Mouse (Mus musculus): ENCODE data around the gene Apobr. TPM values are rescaled to one million over a fixed set of nuclear protein-coding genes. Genes with fewer than 3 reads are reported as not detected.

The Apobr gene
- polyA plus RNA-seq, 1 experiment from 2014 or later = 0.61 TPM

- no peak for ATAC-seq (ENCODE audit: low read depth)
- no peak for DNase-seq
- H3K27ac ChIP-seq = no peak overlapping the region
- peak overlapping the region; percentile 37 for H3K4me2 ChIP-seq
- H3K36me3 ChIP-seq = no peaks in the 10 kb centered on the region
- H3K27me3 ChIP-seq = no peaks in the 10 kb centered on the region
- no peaks in the 10 kb centered on the region for H3K9me3 ChIP-seq (replicated peaks)
- peak overlapping the region; percentile 44; the same call in 1 of the 2 replicates for H3K9ac ChIP-seq
- WGBS (ENCODE audit: insufficient replicate concordance) = 77% methylated on average over 16 of the region's 16 CpGs
- H3K4me1 ChIP-seq (replicated peaks) = peaks cover 59% of the 10 kb centered on the region
- H3K4me3 ChIP-seq (replicated peaks) = no peak overlapping the region
These were observed 40.0 kb downstream of the Apobr start for GRCm38 (mm10) chr7:126624774-126625173.

GRCm38 (mm10) chr7:126625369-126625768 lies 40.6 kb downstream of the Apobr start:
- H3K9me3 ChIP-seq (replicated peaks) = no peaks in the 10 kb centered on the region
- 17% methylated on average over 6 of the region's 6 CpGs for WGBS (ENCODE audit: insufficient replicate concordance)
- ATAC-seq (ENCODE audit: low read depth) = peak; percentile 82
- H3K36me3 ChIP-seq = no peaks in the 10 kb centered on the region
- no peak overlapping the region; the same call in 1 of the 2 replicates for H3K4me3 ChIP-seq (replicated peaks)
- peak; percentile 47 for DNase-seq
- no peak overlapping the region for H3K27ac ChIP-seq
- no peaks in the 10 kb centered on the region for H3K27me3 ChIP-seq
- peak overlapping the region; percentile 44 for H3K9ac ChIP-seq
- peak overlapping the region; percentile 37 for H3K4me2 ChIP-seq
- peaks cover 59% of the 10 kb centered on the region for H3K4me1 ChIP-seq (replicated peaks)

- no peak for DNase-seq
- ATAC-seq (ENCODE audit: low read depth) = no peak; the same call in 1 of the 2 replicates
- H3K4me1 ChIP-seq (replicated peaks) = peaks cover 55% of the 10 kb centered on the region
- H3K9me3 ChIP-seq (replicated peaks) = no peaks in the 10 kb centered on the region
- WGBS (ENCODE audit: insufficient replicate concordance) = 74% methylated on average over 3 of the region's 3 CpGs
- peak overlapping the region; percentile 44; the same call in 1 of the 2 replicates for H3K9ac ChIP-seq
- H3K4me2 ChIP-seq = peak overlapping the region; percentile 37
- no peak overlapping the region for H3K4me3 ChIP-seq (replicated peaks)
- no peaks in the 10 kb centered on the region for H3K36me3 ChIP-seq
- H3K27ac ChIP-seq = no peak overlapping the region
- no peaks in the 10 kb centered on the region for H3K27me3 ChIP-seq
These were observed 41.3 kb downstream of the Apobr start for GRCm38 (mm10) chr7:126625807-126626600.

GRCm38 (mm10) chr7:126628111-126628510 lies 43.4 kb downstream of the Apobr start:
- Histone ChIP-seq H3K27me3 (no peaks in the 10 kb centered on the region), H3K36me3 (no peaks in the 10 kb centered on the region), H3K4me3 (replicated peaks) (no peak overlapping the region), H3K9ac (0 out of 2 replicates have a peak overlapping the region, but pooled peaks have one; percentile 16), H3K9me3 (replicated peaks) (no peaks in the 10 kb centered on the region), H3K4me1 (replicated peaks) (peaks cover 43% of the 10 kb centered on the region), H3K27ac (no peak overlapping the region), H3K4me2 (no peak overlapping the region)
- 65% methylated on average over 6 of the region's 6 CpGs for WGBS (ENCODE audit: insufficient replicate concordance)
- no peak for ATAC-seq (ENCODE audit: low read depth)
- DNase-seq = no peak

GRCm38 (mm10) chr7:126629915-126630314 lies 45.2 kb downstream of the Apobr start:
- WGBS (ENCODE audit: insufficient replicate concordance) = 54% methylated on average over 3 of the region's 3 CpGs
- ATAC-seq (ENCODE audit: low read depth) = no peak

GRCm38 (mm10) chr7:126630824-126631518 lies 46.2 kb downstream of the Apobr start, which contains the start of gene Nupr1:
Gene Nupr1, minus strand, starts transcription at chr7:126630861.
- no peak for DNase-seq
- Histone ChIP-seq H3K4me3 (replicated peaks) (no peak within 1 kb of the TSS), H3K27ac (no peak within 1 kb of the TSS), H3K9me3 (replicated peaks) (no peaks in the 10 kb centered on the region), H3K4me1 (replicated peaks) (peaks cover 18% of the 10 kb centered on the region), H3K4me2 (no peak within 1 kb of the TSS), H3K9ac (no peak within 1 kb of the TSS), H3K36me3 (no peaks in the 10 kb centered on the region), H3K27me3 (no peaks in the 10 kb centered on the region)
- no peak for ATAC-seq (ENCODE audit: low read depth)
- 68% methylated on average over 4 of the region's 4 CpGs for WGBS (ENCODE audit: insufficient replicate concordance)

More at GRCm38 (mm10) chr7:126629915-126630314, 45.2 kb downstream of the Apobr start:
- no peak overlapping the region for H3K4me2 ChIP-seq
- H3K9ac ChIP-seq = no peak overlapping the region
- no peaks in the 10 kb centered on the region for H3K27me3 ChIP-seq
- DNase-seq = no peak
- no peak overlapping the region for H3K27ac ChIP-seq
- H3K9me3 ChIP-seq (replicated peaks) = no peaks in the 10 kb centered on the region
- peaks cover 24% of the 10 kb centered on the region for H3K4me1 ChIP-seq (replicated peaks)
- no peaks in the 10 kb centered on the region for H3K36me3 ChIP-seq
- no peak overlapping the region for H3K4me3 ChIP-seq (replicated peaks)

GRCm38 (mm10) chr7:126632478-126632877 lies 47.7 kb downstream of the Apobr start:
- Histone ChIP-seq H3K4me3 (replicated peaks) (no peak overlapping the region), H3K9me3 (replicated peaks) (no peaks in the 10 kb centered on the region), H3K36me3 (no peaks in the 10 kb centered on the region), H3K4me1 (replicated peaks) (peaks cover 15% of the 10 kb centered on the region), H3K27ac (no peak overlapping the region), H3K27me3 (no peaks in the 10 kb centered on the region), H3K9ac (no peak overlapping the region), H3K4me2 (no peak overlapping the region)
- DNase-seq = no peak
- ATAC-seq (ENCODE audit: low read depth) = peak; percentile 41; the same call in 1 of the 2 replicates
- 13% methylated on average over 2 of the region's 2 CpGs for WGBS (ENCODE audit: insufficient replicate concordance)

GRCm38 (mm10) chr7:126635375-126635774 lies 50.6 kb downstream of the Apobr start:
- Histone ChIP-seq H3K9me3 (replicated peaks) (no peaks in the 10 kb centered on the region), H3K9ac (no peak overlapping the region), H3K36me3 (no peaks in the 10 kb centered on the region), H3K27ac (no peak overlapping the region), H3K27me3 (no peaks in the 10 kb centered on the region), H3K4me3 (replicated peaks) (no peak overlapping the region), H3K4me2 (no peak overlapping the region), H3K4me1 (replicated peaks) (peaks cover 12% of the 10 kb centered on the region)
- ATAC-seq (ENCODE audit: low read depth) = no peak
- DNase-seq = no peak

- Histone ChIP-seq H3K4me1 (replicated peaks) (peaks cover 12% of the 10 kb centered on the region), H3K36me3 (no peaks in the 10 kb centered on the region), H3K9me3 (replicated peaks) (no peaks in the 10 kb centered on the region), H3K4me3 (replicated peaks) (no peak overlapping the region), H3K27me3 (no peaks in the 10 kb centered on the region), H3K4me2 (no peak overlapping the region), H3K9ac (no peak overlapping the region), H3K27ac (no peak overlapping the region)
- 8% methylated on average over 4 of the region's 4 CpGs for WGBS (ENCODE audit: insufficient replicate concordance)
- no peak for ATAC-seq (ENCODE audit: low read depth)
- DNase-seq = no peak
These were observed 52.2 kb downstream of the Apobr start for GRCm38 (mm10) chr7:126636733-126637520.
